Mouse (Mus musculus) testis, postnatal 10 days (tissue): ENCODE results near the gene Hspa4l.

Experiments
- DNase-seq: peaks from one replicate; pipeline ENCODE4 v3.0.0; 2021; ENCODE audit warnings: low spot score

Gene Hspa4l

DNA sequence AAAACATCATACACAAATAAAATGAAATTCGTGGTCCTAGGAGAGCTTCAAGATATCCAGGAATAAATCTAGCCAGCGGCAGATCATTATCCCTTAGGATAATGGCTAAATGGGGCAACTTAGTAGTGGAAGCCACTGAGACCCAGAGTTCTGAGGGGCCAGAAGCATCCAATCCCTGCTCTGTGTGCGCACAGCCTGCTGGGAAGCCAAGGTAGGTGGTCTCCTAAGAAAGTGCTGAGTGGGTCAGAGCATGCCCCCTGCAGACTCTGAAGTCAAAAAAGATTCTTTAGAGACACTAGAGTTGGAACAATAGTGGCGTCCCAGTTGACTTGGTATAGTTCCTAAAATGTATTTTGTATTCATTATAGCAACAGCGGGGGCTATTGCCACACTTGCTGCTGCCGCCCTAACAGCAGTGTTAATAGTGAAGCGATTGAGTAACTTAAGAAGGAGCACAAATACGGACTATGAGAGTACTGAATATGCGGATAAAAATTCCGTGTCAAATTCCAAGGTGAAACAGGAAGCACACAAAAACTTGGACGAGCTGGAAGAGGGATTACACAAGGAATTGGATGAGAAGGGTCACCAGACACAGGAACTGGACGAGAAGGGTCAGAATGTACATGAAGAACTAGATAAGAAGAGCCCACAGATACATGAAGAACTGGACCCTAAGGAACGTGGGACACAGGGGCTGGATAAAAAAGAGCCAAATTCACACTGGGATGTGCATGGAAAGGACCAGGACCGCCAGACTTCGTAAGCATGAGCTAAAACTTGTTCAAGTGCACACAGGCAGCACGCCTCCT is at the start of gene Hspa4l:
Gene Hspa4l (plus strand): TSS at position 472 of the 812 bp plus-strand sequence.
- DNase-seq, result no peak

GRCm38 (mm10) chr3:40695162-40695561 is 49.1 kb upstream of the Hspa4l start:
- no peak for DNase-seq

DNA sequence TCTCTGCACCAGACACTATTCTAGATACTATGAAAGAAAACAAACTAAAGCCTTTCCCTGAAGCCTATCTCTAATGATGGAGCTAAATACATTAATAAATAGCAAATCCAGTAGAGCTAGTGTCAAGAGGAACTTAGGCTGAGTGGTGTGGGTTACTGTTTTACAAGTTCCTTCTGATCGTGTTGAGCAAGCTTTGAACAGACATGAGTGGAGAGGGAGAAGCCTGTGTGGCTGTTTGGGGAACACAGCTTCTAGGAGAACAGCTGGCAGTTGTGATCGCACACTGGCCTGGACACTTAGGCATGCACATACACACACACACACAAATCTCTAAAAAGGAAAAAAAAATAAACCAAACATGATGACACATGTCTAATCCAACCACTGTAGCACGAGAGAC is 45.5 kb upstream of the Hspa4l start:
- DNase-seq, result no peak

GRCm38 (mm10) chr3:40704816-40705430 is 39.4 kb upstream of the Hspa4l start:
- DNase-seq, result no peak

- peak; percentile 68 for DNase-seq
Measured at GRCm38 (mm10) chr3:40708655-40709054, 35.6 kb upstream of the Hspa4l start, which contains the start of gene Slc25a31. TSS of gene Slc25a31 (plus strand) at chr3:40708855.

DNA sequence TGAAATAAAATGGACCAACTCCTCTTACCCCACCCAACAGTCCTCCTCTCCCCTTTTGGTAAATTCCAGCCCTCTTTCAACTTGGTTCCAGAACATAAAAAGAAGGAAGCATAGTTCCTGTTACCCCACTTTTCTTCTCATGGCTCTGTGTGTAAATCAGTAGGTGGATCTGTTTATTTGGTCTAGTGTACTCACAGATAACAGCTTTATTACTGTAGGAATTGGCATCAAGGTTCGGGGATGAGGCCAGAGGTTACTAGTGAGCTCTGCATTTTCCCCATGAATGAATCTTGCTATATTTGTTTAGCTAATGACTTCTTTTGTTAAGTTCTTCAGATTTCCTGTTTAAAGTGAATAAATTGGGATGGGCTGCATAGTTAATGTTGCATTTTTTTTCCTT is 28.2 kb upstream of the Hspa4l start:
- DNase-seq, result no peak

GRCm38 (mm10) chr3:40719022-40719421 is 25.3 kb upstream of the Hspa4l start:
- DNase-seq, result no peak

- DNase-seq, result no peak
Measured at GRCm38 (mm10) chr3:40738381-40738912, 5.8 kb upstream of the Hspa4l start.

GRCm38 (mm10) chr3:40744836-40745660 is 753 bp downstream of the Hspa4l start:
- peak; percentile 94 for DNase-seq

DNA sequence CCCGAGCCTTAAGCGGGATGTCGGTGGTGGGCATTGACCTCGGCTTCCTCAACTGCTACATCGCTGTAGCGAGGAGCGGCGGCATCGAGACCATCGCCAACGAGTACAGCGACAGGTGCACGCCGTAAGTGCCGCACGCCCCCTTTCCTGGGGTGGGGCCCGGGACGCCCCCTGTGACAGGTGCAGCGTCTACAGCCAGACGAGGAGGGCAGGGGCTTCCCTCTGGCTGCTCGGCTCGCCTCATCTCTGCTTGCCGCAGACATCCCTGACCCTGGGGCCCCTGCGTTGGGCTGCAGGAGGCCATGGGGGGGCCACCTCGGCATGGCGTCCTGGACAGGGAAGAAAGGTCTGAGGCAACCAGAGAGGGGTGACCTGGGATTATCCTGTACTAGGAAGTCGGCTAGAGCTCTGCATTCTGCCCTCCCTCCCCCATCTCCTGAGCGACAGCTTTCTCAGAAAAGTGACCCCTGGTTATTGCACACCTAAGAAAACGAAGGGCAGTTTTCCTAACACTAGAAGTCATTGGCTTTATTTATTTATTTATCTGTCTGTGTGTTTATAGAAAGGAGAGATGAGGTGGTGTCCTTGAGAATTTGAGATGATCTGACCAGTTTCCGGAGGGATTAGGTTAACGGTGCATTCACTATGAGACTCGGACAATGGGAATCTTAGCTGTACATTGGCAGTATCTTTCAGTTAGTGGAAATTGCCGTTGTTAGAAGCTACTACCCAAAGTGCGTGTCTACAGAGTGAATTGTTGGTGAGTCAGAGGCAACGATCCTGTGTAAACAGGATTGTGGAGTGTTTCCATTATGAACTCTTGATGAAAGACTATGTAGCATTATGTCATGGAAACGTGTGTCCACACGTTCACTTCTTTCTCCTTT is 1.6 kb downstream of the Hspa4l start:
- no peak for DNase-seq

DNA sequence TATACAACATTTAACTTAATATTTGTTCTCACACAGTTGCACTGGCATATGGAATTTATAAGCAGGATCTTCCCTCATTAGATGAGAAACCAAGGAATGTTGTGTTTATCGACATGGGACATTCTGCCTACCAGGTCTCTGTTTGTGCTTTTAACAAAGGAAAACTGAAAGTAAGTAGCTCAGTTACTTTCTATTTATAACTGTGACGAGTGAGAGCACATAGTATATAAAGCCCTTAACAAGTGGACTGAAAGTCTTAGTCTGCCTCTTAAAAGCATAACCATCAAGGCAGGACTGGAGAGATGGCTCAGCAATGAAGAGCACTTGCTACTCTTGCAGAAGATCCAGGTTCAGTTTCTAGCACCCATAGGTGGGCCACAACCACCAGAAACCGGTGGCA is 16.5 kb downstream of the Hspa4l start:
- no peak for DNase-seq

- DNase-seq, result no peak
Measured at GRCm38 (mm10) chr3:40761312-40761711, 17.0 kb downstream of the Hspa4l start.

DNA sequence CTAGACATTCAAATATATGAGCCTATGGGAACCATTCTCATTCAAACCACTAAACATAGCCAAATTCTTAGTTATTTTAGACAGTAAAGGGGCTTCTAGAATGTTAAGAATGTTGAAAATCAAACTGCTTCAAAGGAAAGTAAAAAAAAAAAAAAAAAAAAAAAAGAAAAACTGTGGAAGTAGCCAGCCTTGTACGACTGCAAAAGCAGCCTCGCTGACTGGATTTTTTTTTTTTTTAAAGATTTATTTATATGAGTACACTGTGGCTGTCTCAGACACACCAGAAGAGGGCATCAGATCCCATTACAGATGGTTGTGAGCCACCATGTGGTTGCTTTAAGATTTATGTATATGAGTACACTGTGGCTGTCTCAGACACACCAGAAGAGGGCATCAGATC is 49.5 kb downstream of the Hspa4l start:
- no peak for DNase-seq

- no peak for DNase-seq
Measured at GRCm38 (mm10) chr3:40798054-40798453, 53.8 kb downstream of the Hspa4l start.

GRCm38 (mm10) chr3:40798500-40798899 is 54.2 kb downstream of the Hspa4l start:
- DNase-seq, result peak; percentile 62

- peak; percentile 99 for DNase-seq
Measured at GRCm38 (mm10) chr3:40799530-40800372, 55.5 kb downstream of the Hspa4l start, which contains the start of gene Plk4. TSS of gene Plk4 (plus strand) at chr3:40800019.

- peak; percentile 75 for DNase-seq
Measured at GRCm38 (mm10) chr3:40800373-40800823, 56.1 kb downstream of the Hspa4l start.

DNA sequence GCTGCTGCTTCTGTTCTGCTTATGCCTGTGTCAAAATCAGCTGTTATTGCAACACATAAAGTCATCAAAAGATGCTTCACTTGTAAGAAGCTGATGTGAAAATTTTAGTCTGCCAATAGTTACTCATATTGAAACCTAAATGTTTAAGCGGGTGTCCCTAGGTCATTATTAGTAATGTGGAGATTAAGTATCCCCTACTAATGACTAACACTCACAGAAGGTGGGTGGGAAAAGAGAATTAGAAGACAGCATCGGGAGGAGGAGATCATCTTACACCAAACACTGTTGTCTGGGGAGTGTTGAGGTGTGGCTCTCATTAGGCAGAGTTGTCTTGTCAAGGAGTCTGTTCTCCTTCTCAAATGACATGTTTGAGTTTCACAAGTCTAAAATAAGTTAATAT is 62.6 kb downstream of the Hspa4l start:
- DNase-seq, result no peak

- DNase-seq, result no peak
Measured at GRCm38 (mm10) chr3:40808686-40809085, 64.4 kb downstream of the Hspa4l start.

GRCm38 (mm10) chr3:40809894-40810293 is 65.6 kb downstream of the Hspa4l start:
- no peak for DNase-seq
